Mouse (Mus musculus): ENCODE results near the gene Prom1. TPM values are rescaled to one million over a fixed set of nuclear protein-coding genes. Genes with fewer than 3 reads are reported as not detected.
"Not testable (repeated sequence)": the region's sequence is repeated elsewhere in the genome, so short reads cannot be mapped to it uniquely, and the experiment has no call there.

Gene Prom1
- polyA plus RNA-seq (2015; fragmentation: Nextera tagmentation; extraction: Ambion mirVana): 57.1 and 62.7 TPM in 2 replicates

DNA sequence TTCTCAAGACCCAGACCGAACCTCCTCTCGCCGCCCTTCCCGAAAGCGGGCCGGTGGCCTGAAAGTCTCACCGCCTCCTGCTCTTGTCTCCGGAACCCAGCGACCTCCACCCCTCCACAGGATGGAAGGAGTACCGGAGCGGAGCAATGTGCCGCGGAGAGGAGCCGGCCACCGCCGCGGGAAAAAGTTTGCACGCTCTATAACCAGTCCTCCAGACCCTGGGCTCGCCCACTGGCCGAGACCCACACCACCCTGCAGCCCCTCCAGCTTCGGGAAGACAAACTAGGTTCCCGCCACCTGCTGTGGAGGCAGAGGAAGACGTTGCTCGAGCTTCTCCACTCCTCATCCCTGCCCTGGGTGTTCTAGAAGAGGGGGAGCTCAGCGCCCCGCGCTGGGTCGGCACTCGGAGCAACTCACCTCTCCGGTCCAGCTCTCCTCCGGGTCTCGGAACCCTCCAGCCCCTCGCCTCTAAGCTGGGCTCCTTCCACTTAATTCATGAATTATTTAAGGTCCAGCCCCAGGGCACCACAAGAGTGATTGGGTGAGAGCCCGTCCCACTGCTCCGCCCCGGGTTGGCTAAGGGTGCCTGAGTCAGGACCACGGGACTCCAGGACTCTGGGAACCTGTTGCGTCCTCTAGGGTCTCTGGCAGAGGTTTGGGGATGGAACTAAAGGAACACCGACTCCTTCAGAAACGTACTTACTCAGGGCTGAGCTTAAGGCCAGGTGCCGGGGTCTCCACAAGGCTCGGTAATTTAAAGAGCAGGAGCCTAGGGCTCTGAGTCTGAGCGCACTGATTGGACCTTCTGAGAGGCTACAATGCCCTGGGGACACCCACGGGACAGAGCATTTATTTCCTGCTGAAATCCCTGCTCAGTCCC lies at the start of gene Prom1:
Gene Prom1 (minus strand): TSS at position 802 of the 880 bp plus-strand sequence.
- Histone ChIP-seq H3K9me3 (no peaks in the 10 kb centered on the region), H3K9ac (peak within 1 kb of the TSS; percentile 87), H3K27me3 (no peaks in the 10 kb centered on the region), H3K27ac (peak within 1 kb of the TSS; percentile 93), H3K4me1 (peaks cover 46% of the 10 kb centered on the region), H3K4me3 (peak within 1 kb of the TSS; percentile 74), H3K36me3 (no peaks in the 10 kb centered on the region), H3K4me2 (replicated peaks) (peak within 1 kb of the TSS; percentile 91)
- peak; percentile 46 for ATAC-seq (ENCODE audit: low FRiP score, low read depth)
- WGBS: under 1% methylated on average over 44 of the region's 44 CpGs

DNA sequence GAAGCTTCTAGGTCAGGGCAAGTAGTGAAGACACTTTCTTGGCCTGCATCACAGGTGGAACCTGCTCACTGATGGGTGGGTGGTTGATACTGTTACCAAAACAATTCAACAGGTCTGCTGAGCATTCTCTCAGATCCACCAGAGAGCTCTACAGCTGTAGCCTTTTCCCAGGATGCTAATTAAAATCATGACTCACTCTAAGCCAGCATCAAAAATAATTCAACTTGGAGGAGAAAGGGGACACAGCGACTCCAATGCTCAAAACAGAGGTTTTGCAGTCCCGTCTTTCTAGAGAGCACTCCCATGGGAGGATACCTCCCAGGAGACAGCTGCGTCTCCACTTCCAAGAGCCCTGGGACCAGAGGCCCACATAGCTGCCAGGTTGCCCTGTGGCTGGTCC lies 45.9 kb upstream of the Prom1 start:
- no peak overlapping the region for H3K9ac ChIP-seq
- H3K27ac ChIP-seq: no peak overlapping the region
- WGBS: 77% methylated on average over 3 of the region's 3 CpGs
- no peak overlapping the region for H3K4me3 ChIP-seq
- H3K36me3 ChIP-seq: no peaks in the 10 kb centered on the region
- H3K27me3 ChIP-seq: 0 out of 2 replicates have a peak, but pooled peaks cover 2% of the 10 kb centered on the region
- H3K9me3 ChIP-seq: peaks cover 13% of the 10 kb centered on the region; the same call in 1 of the 2 replicates
- ATAC-seq (ENCODE audit: low FRiP score, low read depth): no peak
- no peak overlapping the region for H3K4me2 ChIP-seq (replicated peaks)
- 0 out of 2 replicates have a peak, but pooled peaks cover 7% of the 10 kb centered on the region for H3K4me1 ChIP-seq

DNA sequence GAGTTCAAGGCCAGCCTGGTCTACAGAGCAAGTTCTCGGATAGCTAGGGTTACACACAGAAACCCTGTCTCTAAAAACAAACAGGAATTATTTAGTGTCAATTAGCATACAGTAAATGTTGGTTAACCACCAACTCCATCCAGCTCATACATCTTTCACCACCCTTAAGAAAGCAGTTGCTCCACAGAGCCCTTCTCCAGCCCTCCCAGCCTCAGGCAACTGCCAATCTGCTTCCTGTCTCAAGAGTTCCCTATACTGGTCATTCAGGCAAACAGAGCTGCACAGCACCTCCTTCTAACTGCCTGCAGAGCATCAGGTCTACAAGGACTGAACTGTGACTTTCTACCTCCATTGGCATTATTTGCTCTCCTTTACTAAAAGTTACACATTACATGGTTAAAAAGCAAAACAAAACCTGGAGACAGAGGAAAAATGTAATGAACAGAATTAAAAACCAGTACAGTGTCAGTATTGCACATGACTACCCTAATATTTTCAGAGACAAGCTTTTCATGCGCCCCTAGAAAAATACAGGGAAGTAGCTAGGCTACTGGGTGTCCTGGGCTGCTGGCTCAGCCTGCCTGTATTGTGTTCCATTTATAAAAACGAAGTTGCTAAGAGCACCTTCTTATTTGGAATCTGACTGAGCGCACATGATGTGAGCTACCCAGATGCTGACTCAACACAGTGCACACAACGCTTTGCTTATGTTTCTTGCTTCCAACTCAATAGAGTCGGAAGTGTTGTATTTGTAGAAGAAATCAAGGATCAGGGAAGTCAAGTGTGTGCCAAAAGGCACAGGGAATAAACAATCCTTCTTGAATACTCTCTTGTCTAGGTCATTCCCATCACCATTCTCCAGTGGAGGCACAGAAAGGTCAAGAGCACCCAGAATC lies 44.9 kb upstream of the Prom1 start:
- WGBS: 79% methylated on average over 6 of the region's 6 CpGs

DNA sequence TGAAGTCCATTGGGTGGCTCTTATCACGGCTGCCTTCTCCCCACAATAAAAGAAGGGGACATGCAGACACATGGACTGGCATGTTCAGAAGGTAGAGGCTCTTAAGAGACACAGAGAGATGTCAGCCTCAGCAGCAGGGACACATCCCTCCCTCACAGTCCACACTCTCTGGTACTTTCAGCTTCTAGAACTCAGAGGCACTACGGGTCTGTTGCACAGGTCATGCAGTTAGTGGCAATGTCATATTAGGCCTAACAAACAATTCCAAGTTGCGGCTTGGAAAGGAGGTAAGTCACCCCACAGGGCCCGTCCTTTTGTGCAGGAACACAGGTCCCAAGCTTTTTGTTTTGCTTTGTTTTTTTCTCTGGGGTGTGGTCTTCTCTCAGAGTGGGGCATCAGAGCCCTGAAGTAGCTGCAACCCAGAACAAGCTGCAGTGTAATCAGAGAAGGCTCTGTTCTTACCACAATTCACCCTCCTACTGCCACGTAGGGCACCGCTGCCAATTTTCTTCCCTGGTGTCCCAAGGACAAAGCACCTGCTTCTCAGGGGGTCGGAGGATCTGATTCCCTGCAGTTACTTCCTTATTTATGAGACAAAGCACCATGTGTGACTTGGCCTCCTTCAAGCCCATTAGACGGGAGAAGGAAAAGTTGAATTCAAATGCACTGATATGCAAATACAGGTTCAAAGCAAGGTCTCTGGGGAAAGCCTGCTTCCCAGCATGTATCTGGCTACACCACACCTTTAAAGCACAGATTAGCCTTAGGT lies 41.8 kb upstream of the Prom1 start:
- Histone ChIP-seq H3K4me1 (no peaks in the 10 kb centered on the region), H3K36me3 (no peaks in the 10 kb centered on the region), H3K4me3 (no peak overlapping the region), H3K9me3 (no peaks in the 10 kb centered on the region), H3K9ac (no peak overlapping the region), H3K27me3 (0 out of 2 replicates have a peak, but pooled peaks cover 2% of the 10 kb centered on the region), H3K27ac (no peak overlapping the region), H3K4me2 (replicated peaks) (no peak overlapping the region)
- WGBS: 47% methylated on average over 8 of the region's 8 CpGs
- no peak for ATAC-seq (ENCODE audit: low FRiP score, low read depth)

More for the DNA sequence above, 44.9 kb upstream of the Prom1 start:
- Histone ChIP-seq H3K9ac (no peak overlapping the region), H3K27ac (no peak overlapping the region), H3K36me3 (no peaks in the 10 kb centered on the region), H3K9me3 (peaks cover 13% of the 10 kb centered on the region; the same call in 1 of the 2 replicates), H3K4me2 (replicated peaks) (no peak overlapping the region), H3K4me3 (no peak overlapping the region), H3K4me1 (0 out of 2 replicates have a peak, but pooled peaks cover 4% of the 10 kb centered on the region), H3K27me3 (0 out of 2 replicates have a peak, but pooled peaks cover 2% of the 10 kb centered on the region)
- ATAC-seq (ENCODE audit: low FRiP score, low read depth): no peak

DNA sequence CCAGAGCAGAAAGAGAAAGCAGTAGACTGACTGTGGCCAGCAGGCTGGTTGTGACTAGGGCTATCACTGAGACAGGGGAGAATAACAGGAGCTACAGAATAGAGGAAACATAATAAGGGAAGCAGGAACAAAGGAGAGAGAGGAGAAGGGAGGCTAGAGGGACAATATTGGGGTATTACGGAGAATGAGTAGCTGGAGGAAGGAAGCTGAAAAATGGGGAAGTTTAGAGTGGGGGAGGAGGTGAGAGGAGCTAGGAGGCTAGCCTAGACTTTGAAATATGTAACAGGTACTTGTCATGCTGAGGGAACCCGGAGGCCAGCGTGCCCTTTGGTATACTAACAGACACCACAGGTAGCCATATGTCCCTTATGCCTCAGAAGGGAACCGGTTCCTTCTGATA lies 25.7 kb upstream of the Prom1 start:
- 73% methylated on average over 4 of the region's 4 CpGs for WGBS
- Histone ChIP-seq H3K4me1 (no peaks in the 10 kb centered on the region), H3K4me2 (replicated peaks) (no peak overlapping the region), H3K27me3 (no peaks in the 10 kb centered on the region), H3K9ac (no peak overlapping the region), H3K9me3 (0 out of 2 replicates have a peak, but pooled peaks cover 5% of the 10 kb centered on the region), H3K36me3 (no peaks in the 10 kb centered on the region), H3K27ac (no peak overlapping the region), H3K4me3 (no peak overlapping the region)
- no peak for ATAC-seq (ENCODE audit: low FRiP score, low read depth)

DNA sequence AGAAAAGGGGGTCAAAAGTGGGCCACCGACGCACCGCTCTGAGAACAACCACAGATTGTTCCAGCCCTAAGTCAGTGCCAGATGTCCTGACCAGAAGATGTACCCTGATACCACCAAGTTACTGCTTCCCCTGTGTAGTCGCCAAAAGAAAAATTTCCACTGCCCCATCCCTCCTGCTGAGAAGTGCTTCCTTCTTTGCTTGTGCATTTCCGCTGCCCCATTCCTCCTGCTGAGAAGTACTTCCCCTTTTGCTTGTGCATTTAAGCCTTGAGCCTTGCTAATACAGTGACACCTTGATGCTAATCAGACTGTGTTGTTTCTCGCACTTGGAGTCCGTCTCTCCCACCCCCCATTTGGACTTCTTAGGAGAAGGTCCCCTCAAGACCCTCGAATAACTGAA lies 24.7 kb upstream of the Prom1 start:
- H3K27ac ChIP-seq; H3K9me3 ChIP-seq; H3K4me2 ChIP-seq (replicated peaks); H3K4me1 ChIP-seq; H3K9ac ChIP-seq; H3K4me3 ChIP-seq; H3K27me3 ChIP-seq; ATAC-seq (ENCODE audit: low FRiP score, low read depth); H3K36me3 ChIP-seq: not testable (repeated sequence)
- 91% methylated on average over 8 of the region's 8 CpGs for WGBS

DNA sequence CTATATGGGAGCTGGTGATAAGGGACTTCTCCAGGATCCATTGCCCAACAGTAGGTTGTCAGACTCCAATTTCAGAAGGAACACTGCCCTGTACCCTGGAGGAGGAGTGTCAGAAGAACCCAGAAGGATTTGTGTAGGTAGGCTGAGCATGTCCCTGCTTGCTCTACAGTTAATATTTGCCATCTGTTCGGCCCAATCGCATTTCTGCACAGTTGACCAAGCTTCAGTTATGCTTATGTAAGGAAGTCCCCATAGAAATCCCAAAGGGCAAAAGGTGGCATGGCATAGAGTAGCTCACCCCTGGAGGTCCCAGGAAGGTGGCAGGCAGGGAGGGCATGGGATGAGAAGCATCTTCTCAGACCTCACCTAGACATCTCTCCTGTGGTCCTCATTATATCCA lies 19.6 kb upstream of the Prom1 start:
- Histone ChIP-seq H3K4me1 (no peaks in the 10 kb centered on the region), H3K9ac (no peak overlapping the region), H3K27ac (no peak overlapping the region), H3K4me2 (replicated peaks) (no peak overlapping the region), H3K27me3 (no peaks in the 10 kb centered on the region), H3K4me3 (no peak overlapping the region), H3K36me3 (no peaks in the 10 kb centered on the region), H3K9me3 (0 out of 2 replicates have a peak, but pooled peaks cover 3% of the 10 kb centered on the region)
- no peak for ATAC-seq (ENCODE audit: low FRiP score, low read depth)
- WGBS: 85% methylated on average over 2 of the region's 2 CpGs

DNA sequence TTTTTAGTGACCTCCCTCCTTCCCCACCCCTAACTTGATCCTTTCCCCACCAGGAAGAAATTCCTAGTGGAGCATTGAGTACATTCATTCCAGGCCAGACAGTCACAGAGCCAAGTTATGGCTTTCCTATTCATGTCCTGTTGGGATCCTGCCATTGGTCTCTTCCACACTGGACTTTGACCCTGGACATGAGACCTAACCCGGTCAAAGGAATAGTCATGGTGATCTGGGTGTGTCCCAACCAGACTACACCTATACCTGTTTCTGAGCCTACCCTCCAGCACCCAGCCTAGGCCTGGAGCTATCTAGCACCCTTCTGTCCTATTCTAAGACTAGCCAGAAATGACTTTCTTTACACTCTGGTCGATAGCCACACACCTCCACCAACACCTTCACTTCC lies 11.3 kb upstream of the Prom1 start:
- 84% methylated on average over 2 of the region's 2 CpGs for WGBS
- Histone ChIP-seq H3K27ac (no peak overlapping the region), H3K9ac (no peak overlapping the region), H3K4me2 (replicated peaks) (no peak overlapping the region), H3K36me3 (no peaks in the 10 kb centered on the region), H3K9me3 (no peaks in the 10 kb centered on the region), H3K4me3 (no peak overlapping the region), H3K27me3 (peaks cover 2% of the 10 kb centered on the region; the same call in 1 of the 2 replicates), H3K4me1 (no peaks in the 10 kb centered on the region)
- no peak for ATAC-seq (ENCODE audit: low FRiP score, low read depth)

DNA sequence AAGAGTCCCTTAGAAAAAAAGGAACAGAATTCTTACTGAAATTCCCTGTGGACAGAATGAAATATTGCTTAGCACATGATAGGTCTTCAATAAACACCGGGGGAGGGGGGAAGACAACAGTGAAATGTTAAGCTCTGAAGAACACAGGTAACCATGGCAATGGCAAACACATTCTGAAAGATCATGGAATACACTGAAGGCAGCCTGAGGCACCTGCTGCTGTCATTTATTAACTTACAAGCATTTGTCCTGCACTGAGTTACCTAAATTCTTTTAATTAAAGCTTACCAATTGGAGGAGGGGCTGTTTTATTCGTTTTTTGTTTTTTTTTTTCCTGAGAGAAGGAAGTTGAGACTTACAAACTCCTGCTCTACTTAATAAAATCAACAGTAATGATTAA lies 7.3 kb upstream of the Prom1 start:
- Histone ChIP-seq H3K4me3 (no peak overlapping the region), H3K9ac (no peak overlapping the region), H3K27ac (no peak overlapping the region), H3K9me3 (0 out of 2 replicates have a peak, but pooled peaks cover 4% of the 10 kb centered on the region), H3K4me2 (replicated peaks) (no peak overlapping the region), H3K36me3 (no peaks in the 10 kb centered on the region), H3K4me1 (peaks cover 15% of the 10 kb centered on the region), H3K27me3 (peaks cover 2% of the 10 kb centered on the region; the same call in 1 of the 2 replicates)
- ATAC-seq (ENCODE audit: low FRiP score, low read depth): no peak
- WGBS: 70% methylated on average over 2 of the region's 2 CpGs

DNA sequence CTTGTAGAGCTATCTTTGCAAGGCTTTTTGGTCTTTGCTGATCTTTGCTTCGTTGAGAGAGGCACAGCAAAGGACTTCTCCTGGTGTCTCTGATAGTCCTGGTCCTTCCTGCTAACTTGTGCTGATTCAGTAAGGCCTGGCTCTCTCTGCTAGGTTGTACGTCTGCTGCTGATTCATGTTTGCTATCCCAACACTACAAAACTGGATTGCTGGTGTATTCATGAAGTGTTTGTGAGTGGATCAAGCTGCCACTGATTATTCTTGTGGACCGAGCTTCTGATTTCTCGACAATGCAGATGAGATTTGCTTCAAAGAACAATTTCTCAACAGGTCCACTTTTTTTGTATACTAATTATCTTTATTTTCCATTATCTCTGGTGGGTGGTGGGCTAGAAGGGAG lies 6.3 kb upstream of the Prom1 start:
- no peak overlapping the region for H3K4me2 ChIP-seq (replicated peaks)
- H3K36me3 ChIP-seq: no peaks in the 10 kb centered on the region
- peaks cover 15% of the 10 kb centered on the region for H3K4me1 ChIP-seq
- H3K27me3 ChIP-seq: peaks cover 2% of the 10 kb centered on the region; the same call in 1 of the 2 replicates
- H3K9me3 ChIP-seq: 0 out of 2 replicates have a peak, but pooled peaks cover 4% of the 10 kb centered on the region
- ATAC-seq (ENCODE audit: low FRiP score, low read depth): no peak
- H3K9ac ChIP-seq: no peak overlapping the region
- H3K4me3 ChIP-seq: no peak overlapping the region
- no peak overlapping the region for H3K27ac ChIP-seq
- WGBS: 84% methylated on average over 4 of the region's 4 CpGs

DNA sequence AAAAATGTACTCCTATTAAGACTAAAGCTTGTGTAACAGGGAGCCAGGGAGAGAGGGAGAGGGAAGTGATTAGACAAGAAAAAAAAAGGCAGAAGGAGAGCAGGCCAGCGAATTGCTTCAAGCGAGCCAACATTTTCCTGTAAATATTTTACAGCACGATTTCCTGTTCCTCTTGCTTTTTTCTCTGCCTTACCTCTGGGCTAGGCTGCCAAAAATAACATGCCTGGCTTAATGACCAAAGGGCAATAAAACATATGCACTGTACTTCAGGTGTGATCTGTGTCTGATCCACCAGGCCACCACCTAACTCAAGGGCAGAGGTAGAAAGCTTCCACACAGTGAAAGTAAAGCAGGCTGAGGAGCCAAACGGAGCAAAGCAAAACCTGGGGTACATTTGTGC lies 3.4 kb upstream of the Prom1 start:
- 12% methylated on average over 4 of the region's 4 CpGs for WGBS

More for the DNA sequence above, 3.4 kb upstream of the Prom1 start:
- Histone ChIP-seq H3K4me2 (replicated peaks) (peak overlapping the region; percentile 38), H3K4me1 (peaks cover 23% of the 10 kb centered on the region), H3K36me3 (no peaks in the 10 kb centered on the region), H3K27ac (no peak overlapping the region; the same call in 1 of the 2 replicates), H3K9ac (no peak overlapping the region), H3K4me3 (no peak overlapping the region), H3K27me3 (no peaks in the 10 kb centered on the region), H3K9me3 (0 out of 2 replicates have a peak, but pooled peaks cover 4% of the 10 kb centered on the region)
- no peak for ATAC-seq (ENCODE audit: low FRiP score, low read depth)
